Comparison of ENCODE assay signal across 22 mouse cellular contexts in genomic region chr13:37683045-37683679, GRCm38 (mm10).
DNase-seq lines count a peak whose midpoint lies in the region; ATAC-seq and TF ChIP-seq lines count a peak whose summit lies in the region.
"Had no signal": no experiment of that assay in that cellular context is flagged by ENCODE, and none has a peak within 500 bp of the region (broad histone marks: within the 10 kb centered on the region; RNA-seq: fewer than 3 reads in every experiment).

No protein-coding gene starts in this region.

- DNase-seq in frontal cortex, postnatal 10 days (ENCODE audit: low spot score in 2 of 2): no peak
- peak; percentile 60 for DNase-seq in lung, embryonic 14.5 days
- DNase-seq in lung, adult 18-20 months: no peak
- peak; percentile 82 for DNase-seq in fat pad, adult 2 months (ENCODE audit: extremely low read depth, low read depth, low spot score)
- DNase-seq in gonadal fat pad, adult 2 months (ENCODE audit: low read depth): peak; percentile 67
- no peak for DNase-seq in cerebellum, postnatal 14 days
- DNase-seq: adrenal gland, adult 2 months; adrenal gland, adult 8-10 months; adrenal gland, postnatal 10 days; adrenal gland, postnatal 14 days; adrenal gland, postnatal 25 days; adrenal gland, postnatal 36 days; B cell, adult 2 months; cerebellum, adult 11 months; cerebellum, adult 11-12 months had no signal

- no peaks in the 10 kb centered on the region for H3K9me3 ChIP-seq in lung, embryonic 14.5 days (ENCODE audit: low read depth, low read length)
- H3K9me3 ChIP-seq in midbrain, embryonic 15.5 days: no peaks in the 10 kb centered on the region
- H3K9me3 ChIP-seq: G1E had no signal

- no peaks in the 10 kb centered on the region for H3K36me3 ChIP-seq in lung, embryonic 14.5 days (ENCODE audit: insufficient read depth)
- H3K36me3 ChIP-seq in midbrain, embryonic 15.5 days (replicated peaks): no peaks in the 10 kb centered on the region
- H3K36me3 ChIP-seq: G1E had no signal

- H3K4me3 ChIP-seq in lung, embryonic 14.5 days (ENCODE audit: low read depth, low read length): no peak overlapping the region
- H3K4me3 ChIP-seq in midbrain, embryonic 15.5 days: no peak overlapping the region

- no peak overlapping the region for H3K27ac ChIP-seq in lung, embryonic 14.5 days (ENCODE audit: low read depth)
- no peak overlapping the region for H3K27ac ChIP-seq in midbrain, embryonic 15.5 days

- H3K27me3 ChIP-seq in lung, embryonic 14.5 days (ENCODE audit: insufficient read depth, low read length): no peaks in the 10 kb centered on the region
- no peaks in the 10 kb centered on the region for H3K27me3 ChIP-seq in midbrain, embryonic 15.5 days (replicated peaks)
- H3K27me3 ChIP-seq: CH12.LX had no signal

- H3K4me1 ChIP-seq in lung, embryonic 14.5 days (ENCODE audit: insufficient read depth): no peaks in the 10 kb centered on the region
- no peaks in the 10 kb centered on the region for H3K4me1 ChIP-seq in midbrain, embryonic 15.5 days

- 57% methylated on average over 6 of the region's 6 CpGs for WGBS in lung, embryonic 14.5 days
- 88% methylated on average over 6 of the region's 6 CpGs for WGBS in midbrain, embryonic 15.5 days

- no peak for TF ChIP-seq CTCF in lung, embryonic 14.5 days (IDR thresholded peaks at IDR 0.05; ENCODE audit: low read depth)

- ATAC-seq in frontal cortex, adult (ENCODE audit: low TSS enrichment): peak; percentile 55
- no peak for ATAC-seq in lung, embryonic 14.5 days (ENCODE audit: insufficient read depth)
- ATAC-seq in midbrain, embryonic 15.5 days (replicated peaks): no peak
- ATAC-seq: activated CD4-positive, CD25-positive, alpha-beta regulatory T cell, adult 4 months; CD4-positive, CD25-positive, alpha-beta regulatory T cell, adult 4 months; Patski had no signal

- H3K4me2 ChIP-seq in lung, embryonic 14.5 days: no peak overlapping the region
- H3K4me2 ChIP-seq in midbrain, embryonic 15.5 days: no peak overlapping the region

- H3K9ac ChIP-seq in lung, embryonic 14.5 days: no peak overlapping the region
- no peak overlapping the region for H3K9ac ChIP-seq in midbrain, embryonic 15.5 days

Comparison
In these comparisons a context has a peak if more than half of its experiments do, and no peak if none do; other contexts are left out.
1. DNase-seq: peak in lung, embryonic 14.5 days (single experiment), fat pad, adult 2 months (single experiment) and gonadal fat pad, adult 2 months (single experiment); none in frontal cortex, postnatal 10 days (0 of 2), lung, adult 18-20 months (0 of 2) and cerebellum, postnatal 14 days (0 of 2).